Mouse (Mus musculus): Measurements from ENCODE around the gene Upp2. TPM values are rescaled to one million over a fixed set of nuclear protein-coding genes. Genes with fewer than 3 reads are reported as not detected.

Gene Upp2
- polyA plus RNA-seq (2014; fragmentation: Illumina TruSeq; extraction: RNeasy Lipid Tissue Mini Kit (QIAGEN cat#74804); ENCODE audit: low read depth, low replicate concordance), result 1.9 TPM

DNA sequence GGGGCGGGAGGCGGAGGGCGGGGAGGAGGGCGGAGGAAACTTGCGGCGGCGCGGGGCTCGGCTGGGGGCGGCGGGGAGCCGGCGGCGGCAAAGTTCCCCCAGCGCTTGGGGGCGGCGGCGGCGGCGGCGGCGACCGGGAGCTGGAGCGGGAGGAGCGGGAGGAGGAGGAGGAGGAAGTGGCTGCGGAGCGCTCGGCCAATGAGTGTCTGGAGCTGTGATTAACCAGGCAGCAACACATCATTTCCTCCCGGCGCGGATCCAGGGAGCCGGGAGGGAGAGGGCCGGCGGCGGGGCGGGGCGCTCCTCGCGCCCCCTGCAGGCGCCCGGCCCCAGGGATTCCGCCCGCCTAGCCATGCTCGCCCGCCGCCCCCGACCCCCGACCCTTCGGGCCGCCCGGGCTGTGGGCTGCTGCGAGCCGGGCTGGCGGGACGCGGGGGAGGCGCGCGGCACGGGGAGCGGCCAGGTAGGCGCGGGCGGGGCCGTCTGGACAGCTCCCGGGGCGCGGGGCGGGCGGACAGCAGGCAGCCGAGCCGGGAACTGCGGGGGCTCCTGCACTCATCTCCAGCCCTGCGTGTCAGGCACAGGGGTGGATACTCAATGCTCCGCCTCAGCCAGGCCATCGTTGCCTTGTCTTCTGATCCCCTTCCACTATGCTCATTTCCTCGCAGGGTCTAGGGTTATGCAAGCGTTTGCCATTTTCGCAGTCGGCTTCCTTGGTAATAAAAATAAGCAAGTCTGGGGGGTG, at the start of gene Upp2, which contains the start of gene Acvr1:
Gene Upp2, plus strand, starts transcription at position 233 of the 745 bp plus-strand sequence.
Gene Acvr1, minus strand, starts transcription at position 92 of the 745 bp plus-strand sequence.

Other genes starting within 250 kb of the Upp2 start
- 18.7 TPM for gene Acvr1c, start 209.4 kb upstream of the Upp2 start, polyA plus RNA-seq (2014; fragmentation: Illumina TruSeq; extraction: RNeasy Lipid Tissue Mini Kit (QIAGEN cat#74804); ENCODE audit: low read depth, low replicate concordance)
- gene Gm17409, start 97.2 kb upstream of the Upp2 start, polyA plus RNA-seq (2014; fragmentation: Illumina TruSeq; extraction: RNeasy Lipid Tissue Mini Kit (QIAGEN cat#74804); ENCODE audit: low read depth, low replicate concordance), result not detected
- 23.1 TPM for gene Acvr1, start 141 bp upstream of the Upp2 start, polyA plus RNA-seq (2014; fragmentation: Illumina TruSeq; extraction: RNeasy Lipid Tissue Mini Kit (QIAGEN cat#74804); ENCODE audit: low read depth, low replicate concordance)

All from sigmoid colon, adult 10 weeks (tissue).